Mouse (Mus musculus) forebrain, embryonic 14.5 days (tissue): ENCODE results near the gene Slc16a9. TPM values are rescaled to one million over a fixed set of nuclear protein-coding genes. Genes with fewer than 3 reads are reported as not detected.

Experiments
- ATAC-seq: fragments of 200-750 bp; cut with Nextera tagmentation; 2 replicates; pipeline ENCODE4 v1.8.0; 2017; ENCODE audit warnings: mild to moderate bottlenecking, moderate library complexity
- DNase-seq: peaks from one replicate; pipeline ENCODE4 v3.0.0-alpha.2; 2015; ENCODE audit warnings: low spot score
- H3K27ac ChIP-seq: fragments of 300-500 bp; sonication (generic); 2 replicates; pipeline ENCODE4 v1.5.1; 2014; ENCODE audit warnings: low read depth, mild to moderate bottlenecking, control low read depth, low read length, moderate library complexity
- H3K27me3 ChIP-seq: fragments of 300-500 bp; sonication (generic); replicated peaks from 2 replicates; pipeline ENCODE4 v1.6.1; 2014; ENCODE audit warnings: low read length, control low read depth, mixed read lengths; ENCODE audit not compliant: control insufficient read depth, insufficient read depth
- H3K36me3 ChIP-seq: fragments of 300-500 bp; sonication (generic); 2 replicates; pipeline ENCODE4 v1.6.1; 2014; ENCODE audit warnings: low read length, control low read depth; ENCODE audit not compliant: control insufficient read depth, insufficient read depth
- H3K4me1 ChIP-seq: fragments of 300-500 bp; sonication (generic); 2 replicates; pipeline ENCODE4 v1.6.1; 2014; ENCODE audit warnings: antibody characterized with exemption, low read length, control low read depth; ENCODE audit not compliant: control insufficient read depth, insufficient read depth
- H3K4me2 ChIP-seq: fragments of 300-500 bp; sonication (generic); 2 replicates; pipeline ENCODE4 v1.6.1; 2014; ENCODE audit warnings: mild to moderate bottlenecking, control low read depth, low read length
- H3K4me3 ChIP-seq: fragments of 300-500 bp; sonication (generic); 2 replicates; pipeline ENCODE4 v1.5.1; 2014; ENCODE audit warnings: low read depth, low read length, control low read depth
- H3K9ac ChIP-seq: fragments of 300-500 bp; sonication (generic); 2 replicates; pipeline ENCODE4 v1.6.1; 2014; ENCODE audit warnings: mild to moderate bottlenecking, low read length, control low read depth, moderate library complexity
- H3K9me3 ChIP-seq: fragments of 300-500 bp; sonication (generic); replicated peaks from 2 replicates; pipeline ENCODE4 v1.6.1; 2016; ENCODE audit warnings: low read length, control low read depth, mixed read lengths; ENCODE audit not compliant: control insufficient read depth
- WGBS: fragments of 180-500 bp; shearing (Covaris S2); extraction: QIAGEN DNeasy Blood & Tissue Kit; methylation state at CpG from one replicate; pipeline ENCODE4 v1.1.7; 2014; 5-methylcytosine and 5-hydroxymethylcytosine counted together
- polyA plus RNA-seq: library from polyadenylated mRNA; unstranded; fragments of >200 nt; fragmentation: Nextera tagmentation; extraction: Ambion mirVana; gene quantifications from 2 replicates; pipeline ENCODE4 v1.2.1, GENCODE M21; 2014

Gene Slc16a9
- 1.4 and 1.8 TPM in 2 replicates for polyA plus RNA-seq

DNA sequence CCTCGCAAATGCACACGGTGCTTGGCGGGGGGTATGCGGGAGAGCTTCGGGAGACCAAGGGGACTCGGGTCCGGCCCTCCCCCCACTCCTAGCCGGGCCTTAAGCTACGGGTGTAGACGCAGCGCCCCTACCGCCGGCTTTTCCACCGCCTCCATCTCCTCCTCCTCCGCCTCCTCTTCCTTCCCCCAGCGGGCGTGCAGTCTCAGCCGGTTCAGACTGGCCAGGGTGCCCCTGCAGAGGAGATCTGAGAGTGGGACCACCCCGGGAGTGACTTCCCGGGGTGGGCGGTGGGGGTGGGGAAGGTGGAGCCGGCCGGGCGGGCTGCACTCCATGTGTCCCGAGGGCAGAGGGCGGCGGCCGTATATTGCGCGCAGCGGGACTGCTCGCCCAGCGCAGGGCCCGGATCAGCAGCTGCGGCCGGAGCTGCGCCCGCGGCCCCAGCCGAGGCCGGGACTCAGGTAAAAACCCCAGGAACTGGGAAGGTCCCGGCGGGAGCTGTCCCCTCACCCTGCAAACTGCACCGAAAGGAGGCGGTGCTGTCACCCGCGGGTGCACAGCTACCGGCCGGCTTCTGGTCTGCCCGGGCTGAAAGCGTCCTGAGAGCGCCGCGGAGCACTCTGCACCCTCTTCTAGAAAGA is at the start of gene Slc16a9:
TSS of gene Slc16a9 (plus strand) at position 180 of the 638 bp plus-strand sequence.
- DNase-seq (peak; percentile 70), ATAC-seq (peak; percentile 94)
- Histone ChIP-seq H3K4me3 (peak within 1 kb of the TSS; percentile 65), H3K27me3 (peaks cover 25% of the 10 kb centered on the region), H3K9ac (peak within 1 kb of the TSS; percentile 64), H3K4me1 (no peaks in the 10 kb centered on the region), H3K36me3 (no peaks in the 10 kb centered on the region), H3K4me2 (peak within 1 kb of the TSS; percentile 96), H3K9me3 (no peaks in the 10 kb centered on the region), H3K27ac (no peak within 1 kb of the TSS)
- WGBS: under 1% methylated on average over 54 of the region's 54 CpGs

DNA sequence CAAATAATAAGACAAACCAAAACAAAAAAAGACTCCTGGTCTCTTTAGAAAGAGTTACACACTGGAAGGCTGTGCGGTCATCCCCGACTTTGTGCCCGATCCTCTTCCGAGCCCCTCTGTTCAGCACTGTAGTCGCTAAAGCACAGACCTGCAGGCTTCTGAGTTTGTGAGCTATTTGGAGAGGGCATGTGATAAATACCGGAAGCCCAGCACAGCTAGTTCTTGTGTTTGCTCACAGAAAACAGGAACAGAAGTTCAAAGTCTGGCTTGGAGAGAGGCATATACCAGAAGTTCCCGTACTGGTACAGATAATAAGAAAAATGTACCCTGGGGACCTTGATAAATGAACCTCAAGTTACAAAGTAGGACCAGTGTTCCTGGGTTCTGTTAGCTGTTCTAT is 49.6 kb upstream of the Slc16a9 start:
- Histone ChIP-seq H3K4me1 (no peaks in the 10 kb centered on the region), H3K36me3 (peaks cover 15% of the 10 kb centered on the region; the same call in 1 of the 2 replicates), H3K9me3 (no peaks in the 10 kb centered on the region), H3K27ac (no peak overlapping the region), H3K27me3 (no peaks in the 10 kb centered on the region), H3K4me2 (no peak overlapping the region), H3K9ac (no peak overlapping the region), H3K4me3 (no peak overlapping the region)
- no peak for DNase-seq
- no peak for ATAC-seq
- WGBS: 82% methylated on average over 7 of the region's 7 CpGs

DNA sequence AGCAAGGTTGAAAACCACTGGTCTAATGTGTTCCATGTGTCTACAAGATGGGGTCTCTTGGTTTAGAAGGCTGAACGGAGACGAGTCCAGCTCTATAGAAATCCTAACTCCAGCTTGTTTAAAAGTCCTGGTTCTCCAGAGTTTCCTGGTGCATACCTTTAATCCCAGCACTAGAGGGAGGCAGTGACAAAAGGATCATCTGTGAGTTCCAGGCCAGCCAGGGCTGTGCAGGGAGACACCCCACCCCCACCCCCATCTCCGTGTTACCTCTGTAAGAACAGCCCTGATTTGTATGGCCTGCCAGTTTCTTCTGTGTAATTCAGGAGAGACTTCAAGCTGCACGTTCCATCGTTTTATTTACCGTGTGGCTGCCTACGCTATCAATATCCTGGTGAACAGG is 49.1 kb upstream of the Slc16a9 start:
- Histone ChIP-seq H3K27ac (no peak overlapping the region), H3K36me3 (peaks cover 13% of the 10 kb centered on the region; the same call in 1 of the 2 replicates), H3K9me3 (no peaks in the 10 kb centered on the region), H3K4me2 (no peak overlapping the region), H3K27me3 (no peaks in the 10 kb centered on the region), H3K9ac (no peak overlapping the region), H3K4me3 (no peak overlapping the region), H3K4me1 (no peaks in the 10 kb centered on the region)
- 61% methylated on average over 7 of the region's 7 CpGs for WGBS
- ATAC-seq (no peak), DNase-seq (peak; percentile 42)

DNA sequence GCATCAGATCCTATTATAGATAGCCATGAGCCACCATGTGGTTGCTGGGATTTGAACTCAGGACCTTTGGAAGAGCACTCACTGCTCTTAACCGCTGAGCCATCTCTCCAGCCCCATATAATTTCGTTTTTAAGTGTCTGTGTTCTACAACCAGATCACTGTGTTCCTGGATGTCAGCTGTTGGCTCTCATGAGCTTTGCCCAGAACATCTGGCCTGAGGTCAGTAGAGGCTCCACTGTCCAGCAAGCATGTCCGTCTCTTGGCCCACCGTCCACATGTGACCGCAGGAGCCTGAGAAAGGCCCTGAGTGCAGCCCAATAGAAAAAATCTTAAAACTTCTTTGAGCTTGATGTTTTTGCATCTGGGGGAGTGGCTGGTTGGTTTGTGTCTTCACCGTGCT is 48.2 kb upstream of the Slc16a9 start:
- H3K4me2 ChIP-seq: no peak overlapping the region
- no peak for ATAC-seq

GRCm38 (mm10) chr10:70197601-70198000 is 47.3 kb upstream of the Slc16a9 start:
- no peaks in the 10 kb centered on the region for H3K27me3 ChIP-seq
- H3K36me3 ChIP-seq: peaks cover 6% of the 10 kb centered on the region; the same call in 1 of the 2 replicates
- no peaks in the 10 kb centered on the region for H3K9me3 ChIP-seq
- H3K4me1 ChIP-seq: no peaks in the 10 kb centered on the region
- no peak for DNase-seq
- no peak for ATAC-seq
- 84% methylated on average over 2 of the region's 2 CpGs for WGBS
- H3K27ac ChIP-seq: no peak overlapping the region
- H3K4me3 ChIP-seq: no peak overlapping the region
- H3K9ac ChIP-seq: no peak overlapping the region
- H3K4me2 ChIP-seq: no peak overlapping the region

More for the DNA sequence above, 48.2 kb upstream of the Slc16a9 start:
- Histone ChIP-seq H3K36me3 (peaks cover 9% of the 10 kb centered on the region; the same call in 1 of the 2 replicates), H3K4me1 (no peaks in the 10 kb centered on the region), H3K27me3 (no peaks in the 10 kb centered on the region), H3K9ac (no peak overlapping the region), H3K9me3 (no peaks in the 10 kb centered on the region), H3K27ac (no peak overlapping the region), H3K4me3 (no peak overlapping the region)
- DNase-seq: no peak
- 93% methylated on average over 6 of the region's 6 CpGs for WGBS

DNA sequence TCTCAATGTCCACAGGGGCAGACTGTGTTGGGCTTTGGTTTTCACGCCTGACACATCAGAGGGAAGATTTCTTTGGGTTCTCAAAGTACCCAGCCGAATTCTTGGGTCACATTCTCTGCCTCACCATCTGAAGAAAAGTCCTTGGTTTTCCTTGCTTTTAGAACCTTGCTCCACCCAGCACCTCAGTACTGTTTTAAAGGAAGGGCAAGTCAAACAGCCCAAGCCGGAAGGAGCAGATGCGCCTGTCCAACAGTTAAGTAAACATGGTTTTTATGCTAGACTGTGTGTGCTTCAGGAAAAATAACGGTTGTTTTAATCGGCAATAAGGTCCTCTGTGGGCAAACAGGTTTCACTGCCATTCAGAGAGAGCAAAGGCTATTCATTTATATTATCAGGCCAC is 46.9 kb upstream of the Slc16a9 start:
- Histone ChIP-seq H3K9ac (no peak overlapping the region), H3K36me3 (peaks cover 3% of the 10 kb centered on the region; the same call in 1 of the 2 replicates), H3K27me3 (no peaks in the 10 kb centered on the region), H3K4me1 (no peaks in the 10 kb centered on the region), H3K4me2 (no peak overlapping the region), H3K4me3 (no peak overlapping the region), H3K27ac (no peak overlapping the region), H3K9me3 (no peaks in the 10 kb centered on the region)
- 76% methylated on average over 6 of the region's 6 CpGs for WGBS
- no peak for DNase-seq
- ATAC-seq: no peak

DNA sequence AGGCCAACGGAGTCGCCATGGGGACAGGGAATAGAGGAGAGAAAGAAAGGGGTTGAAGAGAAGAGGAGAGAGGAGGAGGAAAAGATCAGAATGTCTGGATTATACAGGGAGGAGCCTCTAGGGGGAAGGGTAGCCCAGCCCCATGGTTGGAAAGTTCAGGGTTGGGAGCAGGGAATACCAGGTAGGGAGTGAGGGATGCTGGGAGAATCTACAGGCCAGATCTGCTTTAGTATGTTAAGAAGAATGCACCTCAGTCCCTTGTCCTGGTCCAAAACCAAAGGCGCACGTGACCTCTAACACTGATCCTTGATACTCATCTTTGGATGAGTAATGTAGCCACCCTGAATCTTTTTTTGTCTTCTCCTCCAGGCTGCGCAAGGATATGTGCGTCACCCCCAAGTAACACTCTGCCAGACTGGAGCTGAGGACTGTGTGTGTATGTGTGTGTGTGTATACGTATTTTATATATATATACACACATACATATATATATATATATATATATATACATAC is 45.9 kb upstream of the Slc16a9 start:
- no peak for ATAC-seq
- Histone ChIP-seq H3K4me3 (no peak overlapping the region), H3K9ac (no peak overlapping the region), H3K27me3 (no peaks in the 10 kb centered on the region), H3K9me3 (no peaks in the 10 kb centered on the region), H3K27ac (no peak overlapping the region), H3K4me2 (no peak overlapping the region), H3K36me3 (no peaks in the 10 kb centered on the region), H3K4me1 (no peaks in the 10 kb centered on the region)
- 93% methylated on average over 7 of the region's 7 CpGs for WGBS
- DNase-seq: no peak

- no peak for ATAC-seq
- Histone ChIP-seq H3K4me1 (no peaks in the 10 kb centered on the region), H3K4me3 (no peak overlapping the region), H3K9ac (no peak overlapping the region), H3K27me3 (no peaks in the 10 kb centered on the region), H3K4me2 (no peak overlapping the region), H3K36me3 (no peaks in the 10 kb centered on the region), H3K9me3 (no peaks in the 10 kb centered on the region), H3K27ac (no peak overlapping the region)
- DNase-seq: no peak
- 83% methylated on average over 6 of the region's 6 CpGs for WGBS
These were observed 45.3 kb upstream of the Slc16a9 start for GRCm38 (mm10) chr10:70199466-70200210.
